Mouse (Mus musculus): Measurements from ENCODE around the gene Elf4.

DNA sequence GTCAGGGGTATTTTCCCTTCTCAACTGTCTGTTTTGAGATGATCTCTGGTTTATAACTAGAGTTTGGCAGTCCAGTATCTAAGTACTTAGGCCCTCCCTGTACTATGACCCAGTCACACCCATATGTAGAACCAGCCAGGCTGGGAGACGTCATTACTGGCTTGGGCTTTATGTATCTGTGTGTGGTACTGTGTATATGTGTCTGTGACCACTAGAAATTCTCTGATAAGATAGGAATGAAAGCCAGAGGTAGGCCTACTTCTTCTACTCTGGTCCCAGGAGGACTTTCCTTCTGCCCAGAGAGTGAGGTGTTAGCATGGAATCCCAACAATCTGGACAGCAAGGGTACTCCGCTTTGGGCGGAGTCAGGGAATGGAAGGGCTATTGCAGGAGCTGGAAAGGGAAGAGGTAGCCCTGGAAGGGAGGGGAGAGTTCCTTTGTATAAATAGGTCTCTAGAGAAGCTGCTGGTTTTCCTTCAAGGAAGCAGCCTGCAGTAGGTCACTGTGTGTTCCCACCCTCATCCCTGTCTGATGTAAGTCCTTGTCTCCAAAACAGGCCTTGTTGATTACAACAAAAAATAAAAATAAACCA, 4.5 kb upstream of the Elf4 start:
- TF ChIP-seq CTCF (IDR thresholded peaks at IDR 0.05; ENCODE audit: extremely low read depth, insufficient read length, insufficient replicate concordance, low read depth, low read length): no peak
- no peak for TF ChIP-seq POLR2A (IDR thresholded peaks at IDR 0.05; ENCODE audit: low read depth, low read length)

All from small intestine, adult 2 months (tissue).